In genomic region chrX:20157519-20157918, GRCm38 (mm10) we compare ENCODE assay signal across 9 mouse cellular contexts.
A peak's percentile ranks its signal among the peaks of the same experiment; 100 is the strongest.
DNase-seq lines count a peak whose midpoint lies in the region; ATAC-seq and TF ChIP-seq lines count a peak whose summit lies in the region.
"Had no signal": no experiment of that assay in that cellular context is flagged by ENCODE, and none has a peak within 500 bp of the region (broad histone marks: within the 10 kb centered on the region; RNA-seq: fewer than 3 reads in every experiment).

No protein-coding gene starts in this region.

- no peaks in the 10 kb centered on the region for H3K27me3 ChIP-seq in forebrain, embryonic 15.5 days
- no peaks in the 10 kb centered on the region for H3K27me3 ChIP-seq in forebrain, embryonic 11.5 days (ENCODE audit: control insufficient read depth, insufficient read depth, low read length)
- no peaks in the 10 kb centered on the region for H3K27me3 ChIP-seq in lung, postnatal 0 days (replicated peaks; ENCODE audit: insufficient read depth, low read length)

- H3K9me3 ChIP-seq in forebrain, embryonic 15.5 days = no peaks in the 10 kb centered on the region
- no peaks in the 10 kb centered on the region for H3K9me3 ChIP-seq in forebrain, embryonic 11.5 days (ENCODE audit: control insufficient read depth, low read length)
- H3K9me3 ChIP-seq in ES-E14 (ENCODE audit: control insufficient read depth, insufficient read depth, low read depth, low read length) = no peaks in the 10 kb centered on the region
- no peaks in the 10 kb centered on the region for H3K9me3 ChIP-seq in lung, postnatal 0 days (ENCODE audit: low read length)

- peak; percentile 43; the same call in 1 of the 2 replicates for ATAC-seq in forebrain, embryonic 15.5 days (replicated peaks)
- ATAC-seq in forebrain, embryonic 11.5 days (replicated peaks; ENCODE audit: low FRiP score) = no peak
- peak; percentile 22; the same call in 1 of the 2 replicates for ATAC-seq in lung, postnatal 0 days

- H3K4me2 ChIP-seq in forebrain, embryonic 15.5 days (replicated peaks) = no peak overlapping the region
- no peak overlapping the region for H3K4me2 ChIP-seq in forebrain, embryonic 11.5 days (ENCODE audit: low read depth, low read length, severe bottlenecking)
- H3K4me2 ChIP-seq in lung, postnatal 0 days (replicated peaks; ENCODE audit: low read depth, low read length) = no peak overlapping the region

- no peak for TF ChIP-seq EP300 in lung, postnatal 0 days (IDR thresholded peaks at IDR 0.05)

- no peak overlapping the region for H3K4me3 ChIP-seq in forebrain, embryonic 15.5 days
- no peak overlapping the region for H3K4me3 ChIP-seq in forebrain, embryonic 11.5 days (ENCODE audit: low read depth, low read length)
- no peak overlapping the region for H3K4me3 ChIP-seq in ES-E14 (ENCODE audit: insufficient read depth in 1 of 2, low read depth in 1 of 2, low read length in 2 of 2, poor library complexity in 1 of 2, severe bottlenecking in 1 of 2)
- H3K4me3 ChIP-seq in lung, postnatal 0 days (ENCODE audit: low read depth, low read length) = no peak overlapping the region

- peak; percentile 71 for TF ChIP-seq CTCF in lung, postnatal 0 days (IDR thresholded peaks at IDR 0.05)

- no peak overlapping the region for H3K27ac ChIP-seq in forebrain, embryonic 15.5 days (replicated peaks)
- H3K27ac ChIP-seq in forebrain, embryonic 11.5 days (ENCODE audit: low read depth, low read length) = no peak overlapping the region
- H3K27ac ChIP-seq in ES-E14 (ENCODE audit: insufficient read depth, low read depth, low read length, poor library complexity, severe bottlenecking) = no peak overlapping the region
- H3K27ac ChIP-seq in lung, postnatal 0 days (ENCODE audit: low read length) = no peak overlapping the region

- 7% methylated on average over 2 of the region's 2 CpGs for WGBS in forebrain, embryonic 15.5 days
- 20% methylated on average over 2 of the region's 2 CpGs for WGBS in forebrain, embryonic 11.5 days
- WGBS in lung, postnatal 0 days = 10% methylated on average over 2 of the region's 2 CpGs

- DNase-seq in forebrain, embryonic 11.5 days (ENCODE audit: low spot score) = no peak
- DNase-seq in layer of hippocampus, adult 11-12 months (ENCODE audit: low spot score) = peak; percentile 15
- no peak for DNase-seq in layer of hippocampus, postnatal 36 days
- DNase-seq in ES-E14 (ENCODE audit: low read depth, low spot score) = peak; percentile 8
- peak; percentile 71 for DNase-seq in lung, postnatal 0 days (ENCODE audit: low spot score)
- DNase-seq in urinary bladder, postnatal 14 days (ENCODE audit: low spot score) = no peak
- DNase-seq in frontal cortex, postnatal 25 days (ENCODE audit: low spot score in 2 of 2) = no peak
- DNase-seq: thymus, adult 18-20 months had no signal

- no peaks in the 10 kb centered on the region for H3K36me3 ChIP-seq in forebrain, embryonic 15.5 days
- no peaks in the 10 kb centered on the region for H3K36me3 ChIP-seq in forebrain, embryonic 11.5 days (ENCODE audit: control insufficient read depth, insufficient read depth, low read length)
- H3K36me3 ChIP-seq in ES-E14 (ENCODE audit: control insufficient read depth, insufficient read depth, low read length, poor library complexity, severe bottlenecking) = no peaks in the 10 kb centered on the region
- no peaks in the 10 kb centered on the region for H3K36me3 ChIP-seq in lung, postnatal 0 days (ENCODE audit: insufficient read depth, low read length)

- no peak overlapping the region for H3K9ac ChIP-seq in forebrain, embryonic 15.5 days (replicated peaks)
- no peak overlapping the region for H3K9ac ChIP-seq in forebrain, embryonic 11.5 days (ENCODE audit: low read length)
- no peak overlapping the region for H3K9ac ChIP-seq in ES-E14 (ENCODE audit: insufficient read depth, low read depth, low read length, poor library complexity, severe bottlenecking)
- H3K9ac ChIP-seq in lung, postnatal 0 days (replicated peaks; ENCODE audit: low read depth) = no peak overlapping the region

- in situ Hi-C loops in ES-E14 (cut with MboI; ENCODE audit: low sequenced_read_pairs in 2 of 2, unreplicated experiment in 2 of 2) = loop anchor here in 1 of 2 experiments (25.0 kb wide), 1 partner anchor 180 kb away; no protein-coding TSS in a partner anchor

- no peaks in the 10 kb centered on the region for H3K4me1 ChIP-seq in forebrain, embryonic 15.5 days
- H3K4me1 ChIP-seq in forebrain, embryonic 11.5 days (replicated peaks; ENCODE audit: control insufficient read depth, insufficient read depth, low read length) = no peaks in the 10 kb centered on the region
- no peaks in the 10 kb centered on the region for H3K4me1 ChIP-seq in ES-E14 (ENCODE audit: control insufficient read depth in 2 of 2, insufficient read depth in 2 of 2, low read length in 2 of 2, poor library complexity in 1 of 2)
- H3K4me1 ChIP-seq in lung, postnatal 0 days (ENCODE audit: insufficient read depth, low read depth, low read length) = no peaks in the 10 kb centered on the region

TF ChIP-seq in ES-E14, 5 proteins besides CTCF, POLR2A, EP300 and RAD21:
- TF ChIP-seq ZC3H11A (IDR thresholded peaks at IDR 0.05; ENCODE audit: borderline replicate concordance, low read depth, low read length) (no peak), MAFK (IDR thresholded peaks at IDR 0.05; ENCODE audit: insufficient read depth, low read depth, low read length) (no peak), HCFC1 (IDR thresholded peaks at IDR 0.05; ENCODE audit: borderline replicate concordance, insufficient read depth, low read length) (no peak), CHD2 (IDR thresholded peaks at IDR 0.05; ENCODE audit: low read depth, low read length) (no peak), ZNF384 (IDR thresholded peaks at IDR 0.05; ENCODE audit: low read depth, low read length) (no peak)
TF ChIP-seq in ES-E14: peak in this region for 0.

Comparison
In these comparisons a context has a peak if more than half of its experiments do, and no peak if none do; other contexts are left out.
1. DNase-seq: peak in layer of hippocampus, adult 11-12 months (single experiment), ES-E14 (single experiment) and lung, postnatal 0 days (single experiment); none in forebrain, embryonic 11.5 days (single experiment), layer of hippocampus, postnatal 36 days (0 of 2), urinary bladder, postnatal 14 days (single experiment) and frontal cortex, postnatal 25 days (0 of 2).